Mouse (Mus musculus) stomach, embryonic 16.5 days (tissue): ENCODE measurements around the gene Akain1. TPM values are rescaled to one million over a fixed set of nuclear protein-coding genes. Genes with fewer than 3 reads are reported as not detected.

ENCODE experiments used
- ATAC-seq: fragments of 200-750 bp; cut with Nextera tagmentation; 2 replicates; pipeline ENCODE4 v1.8.0; 2017; ENCODE audit warnings: moderate number of reproducible peaks, moderate TSS enrichment; ENCODE audit not compliant: insufficient read depth, low FRiP score
- H3K27ac ChIP-seq: fragments of 300-500 bp; sonication (generic); 2 replicates; pipeline ENCODE4 v1.5.1; 2014; ENCODE audit warnings: low read length
- H3K27me3 ChIP-seq: fragments of 300-500 bp; sonication (generic); 2 replicates; pipeline ENCODE4 v1.6.1; 2014; ENCODE audit warnings: low read length, control low read depth, mixed read lengths; ENCODE audit not compliant: control insufficient read depth, insufficient read depth
- H3K36me3 ChIP-seq: fragments of 300-500 bp; sonication (generic); 2 replicates; pipeline ENCODE4 v1.6.1; 2014; ENCODE audit warnings: low read length; ENCODE audit not compliant: control insufficient read depth, insufficient read depth
- H3K4me1 ChIP-seq: fragments of 300-500 bp; sonication (generic); 2 replicates; pipeline ENCODE4 v1.6.1; 2014; ENCODE audit warnings: low read length, control low read depth, mixed read lengths; ENCODE audit not compliant: control insufficient read depth, insufficient read depth
- H3K4me2 ChIP-seq: fragments of 300-500 bp; sonication (generic); 2 replicates; pipeline ENCODE4 v1.6.1; 2014; ENCODE audit warnings: low read depth, low read length, mixed read lengths
- H3K4me3 ChIP-seq: fragments of 300-500 bp; sonication (generic); replicated peaks from 2 replicates; pipeline ENCODE4 v1.5.1; 2014; ENCODE audit warnings: mild to moderate bottlenecking, low read length
- H3K9ac ChIP-seq: fragments of 300-500 bp; sonication (generic); 2 replicates; pipeline ENCODE4 v1.6.1; 2014; ENCODE audit warnings: low read length
- H3K9me3 ChIP-seq: fragments of 300-500 bp; sonication (generic); replicated peaks from 2 replicates; pipeline ENCODE4 v1.6.1; 2016; ENCODE audit warnings: low read length, control low read depth; ENCODE audit not compliant: control insufficient read depth
- WGBS: fragments of 180-500 bp; shearing (Covaris S2); extraction: QIAGEN DNeasy Blood & Tissue Kit; methylation state at CpG from one replicate; pipeline ENCODE4 v1.1.7; 2014; 5-methylcytosine and 5-hydroxymethylcytosine counted together
- polyA plus RNA-seq: library from polyadenylated mRNA; unstranded; fragments of >200 nt; fragmentation: Nextera tagmentation; extraction: Ambion mirVana; gene quantifications from 2 replicates; pipeline ENCODE4 v1.2.1, GENCODE M21; 2015

Gene Akain1
- polyA plus RNA-seq, 1 experiment from 2014 or later, result not detected

DNA sequence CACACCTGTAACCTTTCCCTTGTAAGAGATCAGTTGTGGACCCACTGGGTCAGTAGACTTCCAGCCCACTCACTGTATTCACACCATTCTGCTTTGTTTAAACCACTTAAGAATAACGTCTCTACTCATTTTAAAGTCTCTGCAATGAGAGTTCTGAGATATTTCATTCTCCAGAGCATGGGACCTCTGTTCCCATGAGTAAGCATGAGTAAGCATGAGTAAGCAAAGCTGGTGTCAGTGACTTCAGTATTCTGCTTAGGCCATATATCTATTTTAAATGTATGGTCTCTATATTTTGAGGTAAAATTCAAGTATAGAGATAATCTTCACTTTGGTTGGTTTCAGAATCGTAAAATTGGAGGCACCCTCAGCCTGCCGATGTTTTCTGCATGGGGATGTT lies 57.0 kb downstream of the Akain1 start:
- WGBS, result 83% methylated on average over 3 of the region's 3 CpGs

DNA sequence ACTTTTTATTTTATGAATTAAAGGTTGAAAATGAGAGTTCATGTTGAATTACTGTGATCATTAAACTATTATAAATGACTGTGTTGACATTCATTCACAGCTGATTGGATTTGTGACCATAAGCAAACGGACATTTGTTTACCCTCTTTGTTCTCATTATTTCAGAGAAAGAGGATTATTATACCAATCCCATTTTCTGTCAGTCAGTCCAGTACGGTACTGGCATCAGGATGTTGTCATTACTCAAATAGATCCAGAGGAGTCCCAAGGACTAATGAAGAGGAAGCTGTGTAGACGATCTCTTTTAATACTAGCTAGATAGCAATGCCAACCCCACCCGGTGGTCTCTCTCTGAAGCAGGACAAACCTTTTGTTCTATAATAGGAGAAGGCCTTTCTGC lies 58.2 kb downstream of the Akain1 start:
- Histone ChIP-seq H3K9me3 (no peaks in the 10 kb centered on the region), H3K4me2 (no peak overlapping the region), H3K9ac (no peak overlapping the region), H3K27ac (no peak overlapping the region), H3K4me3 (no peak overlapping the region), H3K36me3 (no peaks in the 10 kb centered on the region), H3K27me3 (no peaks in the 10 kb centered on the region), H3K4me1 (no peaks in the 10 kb centered on the region)
- 49% methylated on average over 4 of the region's 4 CpGs for WGBS
- ATAC-seq, result no peak

More for the DNA sequence above, 57.0 kb downstream of the Akain1 start:
- no peak for ATAC-seq
- H3K27me3 ChIP-seq, result no peaks in the 10 kb centered on the region
- no peaks in the 10 kb centered on the region for H3K9me3 ChIP-seq
- H3K27ac ChIP-seq, result no peak overlapping the region
- no peaks in the 10 kb centered on the region for H3K4me1 ChIP-seq
- no peak overlapping the region for H3K4me2 ChIP-seq
- H3K4me3 ChIP-seq, result no peak overlapping the region
- H3K9ac ChIP-seq, result no peak overlapping the region
- H3K36me3 ChIP-seq, result no peaks in the 10 kb centered on the region

DNA sequence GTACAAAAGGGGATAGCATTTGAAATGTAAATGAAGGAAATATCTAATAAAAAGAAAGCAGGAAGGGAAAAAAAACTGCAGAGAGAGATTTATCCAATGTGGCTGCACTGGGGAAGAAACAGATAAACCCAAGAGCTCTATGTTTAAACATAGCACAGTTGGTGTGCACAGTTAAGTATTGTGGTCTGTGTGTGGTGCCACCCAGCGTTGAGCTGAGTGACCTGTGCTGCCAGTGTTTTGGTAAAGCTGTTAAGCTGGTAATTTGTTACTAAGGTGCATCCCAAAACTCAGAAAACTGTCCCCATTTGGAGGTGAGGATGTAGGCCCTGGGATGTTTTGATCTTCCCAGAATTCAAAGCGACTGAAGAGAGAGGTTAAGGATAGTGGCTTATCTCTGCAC lies 59.8 kb downstream of the Akain1 start:
- no peak overlapping the region for H3K4me2 ChIP-seq
- H3K27me3 ChIP-seq, result no peaks in the 10 kb centered on the region
- H3K9ac ChIP-seq, result no peak overlapping the region
- H3K36me3 ChIP-seq, result no peaks in the 10 kb centered on the region
- H3K4me3 ChIP-seq, result no peak overlapping the region
- no peaks in the 10 kb centered on the region for H3K9me3 ChIP-seq
- no peaks in the 10 kb centered on the region for H3K4me1 ChIP-seq
- H3K27ac ChIP-seq, result no peak overlapping the region
- 37% methylated on average over 2 of the region's 2 CpGs for WGBS
- ATAC-seq, result no peak

DNA sequence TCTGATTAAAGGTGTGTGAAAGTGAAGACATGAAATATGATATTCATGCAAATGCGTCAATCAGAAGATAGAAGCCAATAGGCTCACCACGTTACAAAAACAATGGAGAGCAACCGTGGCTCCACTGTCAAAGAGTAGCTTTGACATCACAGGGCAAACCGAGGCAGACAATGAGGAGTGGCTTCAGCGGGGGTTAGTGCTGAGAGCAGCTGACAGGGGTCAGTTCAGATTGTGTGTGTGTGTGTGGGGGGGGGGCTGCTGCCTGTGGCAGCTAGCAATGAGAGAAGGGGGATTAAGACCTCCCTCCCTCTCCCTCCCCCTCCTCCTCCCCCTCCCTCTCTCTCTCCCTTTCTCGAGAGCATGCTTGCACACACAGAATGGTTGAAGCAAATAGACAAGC lies 60.3 kb downstream of the Akain1 start:
- H3K4me2 ChIP-seq, result no peak overlapping the region
- no peak for ATAC-seq
- no peak overlapping the region for H3K27ac ChIP-seq
- no peaks in the 10 kb centered on the region for H3K9me3 ChIP-seq
- H3K9ac ChIP-seq, result no peak overlapping the region
- H3K36me3 ChIP-seq, result no peaks in the 10 kb centered on the region
- H3K4me3 ChIP-seq, result no peak overlapping the region
- no peaks in the 10 kb centered on the region for H3K4me1 ChIP-seq
- WGBS, result 29% methylated on average over 6 of the region's 6 CpGs
- no peaks in the 10 kb centered on the region for H3K27me3 ChIP-seq

DNA sequence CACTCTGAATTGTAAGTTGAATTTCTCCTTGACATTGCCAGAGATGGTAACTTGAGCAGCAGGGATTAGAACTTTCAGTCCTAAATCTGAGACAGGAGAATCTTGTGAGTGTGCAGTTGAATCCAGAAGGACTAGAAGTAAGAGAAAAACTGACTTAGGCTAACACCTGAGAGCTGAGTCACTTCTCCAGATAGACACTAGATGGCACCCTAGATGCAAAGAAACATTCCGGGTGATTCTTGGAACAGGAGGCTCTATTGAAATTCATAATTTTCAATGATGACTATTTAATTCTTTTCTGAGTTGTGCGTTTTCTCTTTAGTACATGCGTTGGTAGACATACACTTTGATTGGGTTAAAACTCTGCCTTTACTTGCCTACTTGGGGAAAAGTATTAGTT lies 66.9 kb downstream of the Akain1 start:
- Histone ChIP-seq H3K36me3 (no peaks in the 10 kb centered on the region), H3K27me3 (no peaks in the 10 kb centered on the region), H3K9me3 (no peaks in the 10 kb centered on the region), H3K27ac (no peak overlapping the region), H3K9ac (no peak overlapping the region), H3K4me2 (no peak overlapping the region), H3K4me3 (no peak overlapping the region), H3K4me1 (no peaks in the 10 kb centered on the region)
- WGBS, result 40% methylated on average over 3 of the region's 3 CpGs
- no peak for ATAC-seq

DNA sequence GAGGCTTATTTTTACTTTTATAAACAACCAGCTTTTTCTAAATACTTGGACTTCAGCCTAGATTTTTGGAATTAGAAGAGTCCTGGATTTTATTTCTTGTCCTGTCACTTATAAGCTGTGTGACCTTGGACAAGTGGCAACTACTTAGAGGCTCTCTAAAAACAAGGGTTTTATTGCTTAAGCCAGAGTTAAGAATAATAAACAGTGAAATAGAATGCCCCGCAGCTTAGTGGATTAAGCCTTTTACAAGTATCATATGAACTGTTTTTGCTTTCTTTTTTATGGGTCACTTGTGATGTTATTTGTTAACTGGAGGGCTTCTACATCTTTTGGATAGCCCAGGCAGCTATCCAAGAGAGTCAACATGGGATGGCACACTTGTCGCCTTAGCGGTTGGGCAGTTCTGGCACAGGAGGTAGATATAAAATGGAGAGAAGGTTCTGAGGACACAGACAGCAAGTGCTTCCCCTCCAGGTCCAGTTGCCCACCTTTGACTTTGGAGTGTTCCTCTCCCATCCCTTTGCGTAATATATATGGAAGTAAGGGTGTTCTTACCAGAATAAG lies 77.3 kb downstream of the Akain1 start:
- no peak overlapping the region for H3K4me3 ChIP-seq
- WGBS, result 65% methylated on average over 4 of the region's 4 CpGs
- H3K9me3 ChIP-seq, result no peaks in the 10 kb centered on the region
- no peaks in the 10 kb centered on the region for H3K4me1 ChIP-seq
- H3K27ac ChIP-seq, result no peak overlapping the region
- no peak for ATAC-seq
- no peaks in the 10 kb centered on the region for H3K27me3 ChIP-seq
- no peaks in the 10 kb centered on the region for H3K36me3 ChIP-seq
- no peak overlapping the region for H3K4me2 ChIP-seq
- no peak overlapping the region for H3K9ac ChIP-seq

DNA sequence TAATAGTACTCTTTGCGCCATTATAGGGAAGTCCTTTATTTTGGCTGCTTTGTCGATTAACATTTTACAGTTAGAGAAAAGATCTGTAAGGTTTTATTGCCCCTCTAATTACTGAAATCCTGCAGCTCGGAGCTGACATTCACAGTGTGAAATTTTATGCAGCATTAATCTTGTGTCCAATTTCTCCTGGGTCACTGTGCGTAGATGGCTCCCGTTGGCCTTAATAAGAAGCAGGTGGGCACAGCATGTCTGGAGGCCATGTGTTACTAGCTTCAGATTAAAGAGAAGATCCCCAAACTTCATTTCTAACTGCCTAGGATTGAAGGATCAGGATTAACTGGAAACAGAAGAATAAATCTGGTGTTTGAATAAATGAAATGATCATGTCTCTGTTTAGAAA lies 92.3 kb downstream of the Akain1 start:
- 79% methylated on average over 5 of the region's 5 CpGs for WGBS
- Histone ChIP-seq H3K27me3 (no peaks in the 10 kb centered on the region), H3K9ac (no peak overlapping the region), H3K4me1 (no peaks in the 10 kb centered on the region), H3K4me2 (no peak overlapping the region), H3K9me3 (no peaks in the 10 kb centered on the region), H3K27ac (no peak overlapping the region), H3K36me3 (no peaks in the 10 kb centered on the region), H3K4me3 (no peak overlapping the region)
- ATAC-seq, result no peak

Other genes with a start within 250 kb of the Akain1 start
- 17.1 and 19.3 TPM in 2 replicates for gene Zbtb14, start 56.3 kb upstream of the Akain1 start, polyA plus RNA-seq